Mouse (Mus musculus): ENCODE data around the gene Syt2.

- TF ChIP-seq CTCF (conservative IDR thresholded peaks at IDR 0.05; ENCODE audit: insufficient read depth, insufficient read length, low read depth, low read length) (no peak), POLR2A (IDR thresholded peaks at IDR 0.05; ENCODE audit: low read depth, low read length) (no peak)
Observed at GRCm38 (mm10) chr1:134697073-134697472, 50.6 kb downstream of the Syt2 start.

Measured in kidney, adult 2 months (tissue).